Mouse (Mus musculus): ENCODE measurements around the gene Ripk3. TPM values are rescaled to one million over a fixed set of nuclear protein-coding genes. Genes with fewer than 3 reads are reported as not detected.

Gene Ripk3
- total RNA-seq, 1 experiment from 2014 or later: 23.8 TPM

DNA sequence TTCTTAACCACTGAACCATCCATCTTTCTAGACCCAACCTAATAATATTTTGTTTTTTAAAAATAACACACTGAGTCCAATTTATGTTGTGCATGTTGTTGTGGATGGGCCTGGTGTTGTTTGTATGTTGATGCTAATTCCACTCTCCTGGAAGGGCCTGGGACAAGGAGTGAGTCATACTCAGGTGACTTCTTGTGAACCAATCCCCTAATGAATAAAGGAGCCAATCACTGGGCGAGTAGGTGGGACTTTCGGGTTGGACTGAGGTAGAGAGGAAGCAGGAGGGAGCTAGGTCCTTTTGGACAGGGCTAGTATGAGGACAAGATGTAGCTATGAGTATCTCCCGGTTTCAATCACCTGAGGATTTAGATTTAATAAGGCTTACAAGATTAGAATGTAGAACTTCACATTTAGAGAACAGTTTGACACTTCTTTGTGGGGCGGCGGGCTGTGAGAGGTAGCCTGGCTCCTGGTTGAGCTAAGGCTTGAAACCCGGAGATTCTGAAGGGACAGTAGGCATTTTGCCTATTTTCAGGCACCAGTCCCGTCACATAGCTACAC, 31.3 kb upstream of the Ripk3 start:
- ATAC-seq (replicated peaks in 1 of 2; ENCODE audit: insufficient read depth in 1 of 2, low FRiP score in 2 of 2, low TSS enrichment in 1 of 2, low read depth in 1 of 2, poor library complexity in 2 of 2, severe bottlenecking in 2 of 2): no peak

DNA sequence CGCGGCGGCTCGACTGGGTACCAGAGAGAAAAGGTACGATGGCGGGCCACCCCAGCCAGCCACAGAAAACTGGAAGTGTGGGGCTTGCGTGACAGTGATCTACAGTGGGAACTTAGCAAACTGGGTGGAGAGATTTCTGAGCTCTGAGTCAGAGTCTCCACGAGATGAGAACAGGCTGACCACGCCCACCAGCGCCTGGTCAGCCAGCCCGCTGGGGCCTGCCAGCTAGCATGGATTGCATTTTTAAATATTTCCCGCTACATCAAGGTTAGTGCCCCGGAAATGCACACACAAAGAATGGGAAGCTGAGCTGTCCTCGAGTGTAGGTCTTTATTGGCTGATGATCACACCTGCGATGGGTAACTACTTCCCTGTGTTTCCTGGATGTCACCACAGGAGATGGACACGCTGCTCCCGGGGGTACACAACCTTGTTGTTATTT, 26.7 kb upstream of the Ripk3 start:
- ATAC-seq (replicated peaks in 1 of 2; ENCODE audit: insufficient read depth in 1 of 2, low FRiP score in 2 of 2, low TSS enrichment in 1 of 2, low read depth in 1 of 2, poor library complexity in 2 of 2, severe bottlenecking in 2 of 2): 0 out of 4 replicates have a peak, but pooled peaks of 1 of the 2 experiments have one; percentile 22

DNA sequence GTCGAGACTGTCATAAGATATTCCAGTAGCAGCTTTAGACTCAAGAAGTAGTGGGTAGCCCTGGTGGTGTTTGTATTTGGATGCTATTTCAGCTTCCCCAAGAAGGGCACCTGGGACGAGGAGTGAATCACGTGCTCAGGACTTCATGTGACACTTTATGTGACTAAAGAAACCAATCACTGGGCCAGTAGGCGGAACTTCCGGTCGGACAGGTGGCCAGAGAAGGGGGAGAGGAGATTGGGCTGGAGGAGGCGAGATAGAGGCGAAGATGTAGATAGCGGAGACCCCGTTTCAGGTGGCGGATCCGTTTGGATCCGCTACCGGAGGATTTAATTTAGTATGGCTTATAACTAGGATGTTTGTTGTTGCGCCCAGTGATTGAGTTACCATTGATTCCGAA, 26.2 kb upstream of the Ripk3 start:
- 0 out of 4 replicates have a peak, but pooled peaks of 1 of the 2 experiments have one; percentile 7 for ATAC-seq (replicated peaks in 1 of 2; ENCODE audit: insufficient read depth in 1 of 2, low FRiP score in 2 of 2, low TSS enrichment in 1 of 2, low read depth in 1 of 2, poor library complexity in 2 of 2, severe bottlenecking in 2 of 2)

DNA sequence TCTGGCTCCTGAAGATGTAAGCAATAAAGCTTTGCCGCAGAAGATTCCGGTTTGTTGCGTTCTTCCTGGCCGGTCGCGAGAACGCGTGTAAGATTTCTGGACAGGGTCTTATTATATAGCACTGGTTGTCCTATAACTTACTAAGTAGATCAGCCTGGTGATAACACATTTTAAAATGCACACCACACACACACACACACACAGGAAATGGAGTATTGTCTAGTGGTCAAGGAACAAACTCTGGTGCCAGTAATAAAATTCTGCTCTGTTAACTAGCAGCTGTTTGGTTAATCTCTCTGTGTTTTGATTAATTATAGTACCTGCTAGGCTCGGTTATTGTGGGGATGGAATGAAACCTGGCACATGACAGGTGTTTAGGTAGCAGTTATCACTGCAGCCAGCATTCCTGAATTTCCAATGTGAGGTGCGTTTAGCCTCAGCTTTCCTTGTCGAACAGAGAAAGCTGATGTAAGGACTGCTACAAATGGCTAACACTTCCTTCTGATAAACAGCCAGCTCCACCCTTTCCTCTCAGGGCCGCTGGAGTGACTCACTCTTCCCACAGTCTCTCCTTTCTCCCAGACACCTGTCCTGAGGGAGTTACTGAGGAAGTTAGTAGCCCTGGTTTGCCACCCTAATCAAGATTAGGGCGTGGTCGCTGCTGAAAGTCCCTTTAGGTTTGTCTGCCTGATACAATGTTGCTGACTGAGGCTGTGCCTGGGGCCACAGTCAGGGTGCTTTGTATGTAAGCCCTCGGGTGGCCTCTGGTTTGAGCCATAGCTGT, 6.9 kb upstream of the Ripk3 start:
- no peak for ATAC-seq (replicated peaks in 1 of 2; ENCODE audit: insufficient read depth in 1 of 2, low FRiP score in 2 of 2, low TSS enrichment in 1 of 2, low read depth in 1 of 2, poor library complexity in 2 of 2, severe bottlenecking in 2 of 2)

DNA sequence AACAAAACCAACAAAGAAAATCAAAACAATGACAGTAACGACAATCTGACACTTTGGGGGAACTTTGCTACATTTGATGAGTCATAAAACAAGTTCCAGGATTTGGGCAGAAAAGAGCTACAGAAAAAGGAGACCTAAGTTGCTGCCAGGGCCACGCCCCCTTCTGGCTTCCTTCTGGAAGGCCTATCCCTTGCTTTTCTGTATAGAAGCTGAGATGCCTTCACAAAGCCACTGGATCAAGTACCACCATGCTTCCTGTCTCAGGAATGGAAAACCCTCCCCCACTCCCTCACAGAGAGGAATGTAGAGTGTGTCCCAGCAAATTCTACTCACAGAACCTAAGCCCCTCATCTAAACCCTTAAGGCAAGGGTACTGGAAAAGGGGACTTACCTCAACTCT, 5.3 kb upstream of the Ripk3 start:
- no peak for ATAC-seq (replicated peaks in 1 of 2; ENCODE audit: insufficient read depth in 1 of 2, low FRiP score in 2 of 2, low TSS enrichment in 1 of 2, low read depth in 1 of 2, poor library complexity in 2 of 2, severe bottlenecking in 2 of 2)

DNA sequence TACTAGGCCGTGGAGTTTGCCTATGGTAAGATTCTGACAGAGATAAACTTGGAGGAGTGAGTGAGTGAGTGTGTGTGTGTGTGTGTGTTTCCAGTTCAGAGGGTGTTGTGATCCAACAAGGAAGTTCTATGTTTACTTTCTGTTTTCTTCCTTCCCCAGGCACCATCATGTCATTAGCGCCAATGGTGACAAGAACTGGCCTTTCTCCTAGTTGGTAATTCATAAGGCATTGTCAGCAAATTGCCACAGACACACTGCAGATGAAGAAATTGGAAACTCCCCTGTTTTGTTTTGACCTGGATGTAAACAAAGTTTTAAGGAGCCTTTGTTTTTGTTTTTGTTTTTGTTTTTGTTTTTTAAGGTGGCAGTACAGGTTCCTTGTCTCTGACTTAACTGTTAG, 4.8 kb upstream of the Ripk3 start:
- ATAC-seq (replicated peaks in 1 of 2; ENCODE audit: insufficient read depth in 1 of 2, low FRiP score in 2 of 2, low TSS enrichment in 1 of 2, low read depth in 1 of 2, poor library complexity in 2 of 2, severe bottlenecking in 2 of 2): no peak

DNA sequence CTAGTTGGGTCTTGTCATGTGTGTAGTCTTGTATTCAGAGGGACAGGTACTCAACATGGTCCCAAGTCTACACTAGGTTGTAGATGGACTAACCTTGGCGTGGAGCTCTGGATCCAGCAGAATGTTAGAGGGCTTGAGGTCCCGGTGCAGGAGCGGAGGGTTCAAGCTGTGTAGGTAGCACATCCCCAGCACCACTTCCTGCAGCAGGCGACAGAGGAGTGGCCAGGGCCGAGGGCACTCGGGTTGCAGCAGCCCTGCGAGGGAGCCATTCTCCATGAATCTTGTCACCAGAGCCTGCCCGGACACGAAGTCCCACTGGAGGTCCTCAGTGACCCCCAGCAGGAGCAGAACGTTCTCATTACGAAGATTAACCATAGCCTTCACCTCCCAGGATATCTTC, 934 bp downstream of the Ripk3 start:
- ATAC-seq (replicated peaks in 1 of 2; ENCODE audit: insufficient read depth in 1 of 2, low FRiP score in 2 of 2, low TSS enrichment in 1 of 2, low read depth in 1 of 2, poor library complexity in 2 of 2, severe bottlenecking in 2 of 2): no peak

DNA sequence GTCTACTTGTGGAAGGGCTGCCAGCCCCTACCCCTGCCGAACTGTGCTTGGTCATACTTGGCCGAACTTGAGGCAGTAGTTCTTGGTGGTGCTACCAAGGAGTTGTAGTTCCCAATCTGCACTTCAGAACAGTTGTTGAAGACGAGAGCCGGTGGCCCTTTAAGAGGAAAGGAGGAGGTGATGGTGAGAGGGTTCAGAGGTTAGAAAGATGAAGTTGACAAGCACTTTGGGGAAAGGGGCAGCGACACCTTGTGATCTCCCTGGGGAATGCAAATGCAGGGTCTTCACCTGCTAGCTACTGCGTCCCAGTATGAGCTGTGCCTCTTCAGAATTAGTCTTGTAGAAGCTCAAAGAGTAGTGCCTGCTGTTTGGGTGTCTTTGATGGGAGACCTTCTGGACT, 3.5 kb downstream of the Ripk3 start:
- no peak for ATAC-seq (replicated peaks in 1 of 2; ENCODE audit: insufficient read depth in 1 of 2, low FRiP score in 2 of 2, low TSS enrichment in 1 of 2, low read depth in 1 of 2, poor library complexity in 2 of 2, severe bottlenecking in 2 of 2)

DNA sequence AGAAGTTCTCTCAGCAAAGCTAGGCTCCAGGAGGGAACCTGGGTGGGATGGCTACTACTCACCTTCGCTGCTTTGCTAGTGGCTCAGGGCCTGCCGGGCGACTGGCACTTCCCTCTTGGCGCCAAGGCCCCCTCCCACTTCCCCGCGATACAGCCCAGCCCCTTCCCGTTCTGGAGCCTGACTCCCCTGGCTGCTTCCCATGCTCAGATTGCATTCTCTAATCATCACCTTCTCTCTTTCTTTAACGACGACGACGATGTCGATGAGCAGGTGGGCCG, 4.8 kb downstream of the Ripk3 start, which contains the start of gene Adcy4:
Adcy4 (minus strand) TSS at position 138 of the 278 bp plus-strand sequence.
- ATAC-seq (replicated peaks in 1 of 2; ENCODE audit: insufficient read depth in 1 of 2, low FRiP score in 2 of 2, low TSS enrichment in 1 of 2, low read depth in 1 of 2, poor library complexity in 2 of 2, severe bottlenecking in 2 of 2): no peak

DNA sequence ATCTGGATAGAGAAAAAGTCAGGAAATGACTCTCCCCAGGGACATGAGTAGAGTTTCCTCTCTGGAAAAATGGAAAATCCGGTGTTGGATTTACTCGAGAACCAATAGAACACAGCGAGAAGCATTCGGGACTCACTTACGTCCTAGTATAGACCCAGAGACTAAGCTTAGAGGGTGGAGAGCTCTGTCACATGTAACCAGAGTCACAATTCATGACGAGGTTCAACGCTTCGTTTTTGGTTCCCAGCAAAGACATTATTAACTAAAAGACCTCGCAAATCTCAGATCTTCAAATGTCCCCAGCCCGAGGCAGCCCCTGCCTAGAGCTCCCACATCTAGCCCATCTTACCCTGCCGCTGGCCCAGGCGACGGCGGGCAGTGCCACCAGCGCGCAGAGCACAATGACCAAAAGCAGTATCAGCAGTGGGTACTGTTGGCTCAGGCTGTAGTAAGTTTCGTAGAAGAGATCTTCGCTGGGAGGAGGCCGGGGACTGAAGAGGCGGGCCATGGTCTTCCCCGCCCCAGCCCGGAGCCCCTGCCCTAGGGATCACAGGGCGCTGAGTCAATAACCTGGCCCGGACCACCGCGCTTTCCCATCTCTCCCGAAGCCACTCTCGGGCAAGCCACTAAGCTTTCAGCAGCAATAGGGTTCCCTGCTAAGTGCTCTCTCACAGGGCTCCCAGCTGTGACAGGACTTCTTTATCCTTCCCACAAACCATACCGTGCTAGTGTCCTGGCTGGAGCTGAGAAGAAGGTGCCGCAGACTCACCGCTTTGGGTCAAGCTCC, 5.3 kb downstream of the Ripk3 start:
- no peak for ATAC-seq (replicated peaks in 1 of 2; ENCODE audit: insufficient read depth in 1 of 2, low FRiP score in 2 of 2, low TSS enrichment in 1 of 2, low read depth in 1 of 2, poor library complexity in 2 of 2, severe bottlenecking in 2 of 2)

DNA sequence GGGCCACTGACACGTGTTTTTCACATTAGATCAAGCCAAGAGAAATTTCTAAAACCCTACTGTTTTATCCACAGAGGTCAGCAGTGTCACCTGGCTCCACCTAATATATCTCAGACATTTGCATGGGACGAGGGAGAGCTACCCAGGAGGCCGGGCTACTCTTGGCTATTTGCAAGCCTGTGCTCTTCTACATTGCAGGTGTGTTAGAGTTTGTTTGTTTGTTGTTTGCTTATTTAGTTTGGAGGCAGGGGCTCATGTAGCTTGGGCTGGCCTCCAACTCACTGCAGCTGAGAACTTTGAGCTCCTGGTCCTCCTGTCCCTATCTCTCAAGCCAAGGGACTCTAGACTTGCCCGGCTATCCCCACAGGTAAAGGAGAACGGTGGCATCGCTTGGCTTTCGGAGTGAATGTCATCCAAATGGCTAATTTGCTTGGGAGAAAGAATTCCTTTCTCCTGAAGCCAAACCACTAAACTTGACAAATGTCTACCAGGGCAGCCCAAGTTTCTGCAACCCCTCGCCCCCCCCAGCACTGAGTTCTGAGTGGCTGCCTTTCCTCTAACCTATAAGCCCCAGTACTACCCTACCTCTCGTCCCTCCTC, 6.2 kb downstream of the Ripk3 start:
- no peak for ATAC-seq (replicated peaks in 1 of 2; ENCODE audit: insufficient read depth in 1 of 2, low FRiP score in 2 of 2, low TSS enrichment in 1 of 2, low read depth in 1 of 2, poor library complexity in 2 of 2, severe bottlenecking in 2 of 2)

DNA sequence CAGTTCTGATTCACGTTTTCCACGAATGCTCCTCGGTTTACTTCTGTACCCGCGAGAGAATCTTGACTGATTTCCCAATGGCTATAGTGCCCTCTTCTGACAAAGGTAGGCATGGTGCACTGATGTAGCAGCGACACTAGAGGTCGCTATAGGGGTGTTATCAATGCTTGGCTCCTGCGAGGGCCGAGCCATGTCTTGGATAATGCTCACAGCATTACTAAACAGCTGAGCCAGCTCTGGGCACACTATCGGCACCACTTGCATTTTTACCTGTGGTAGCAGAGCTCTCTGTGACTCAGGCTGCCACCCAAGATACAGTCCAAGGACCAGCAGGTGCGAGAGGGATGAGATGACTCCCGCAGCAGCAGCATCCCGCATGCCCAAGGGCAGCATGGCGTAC, 7.4 kb downstream of the Ripk3 start:
- peak; percentile 85 to 87 for ATAC-seq (replicated peaks in 1 of 2; ENCODE audit: insufficient read depth in 1 of 2, low FRiP score in 2 of 2, low TSS enrichment in 1 of 2, low read depth in 1 of 2, poor library complexity in 2 of 2, severe bottlenecking in 2 of 2)

DNA sequence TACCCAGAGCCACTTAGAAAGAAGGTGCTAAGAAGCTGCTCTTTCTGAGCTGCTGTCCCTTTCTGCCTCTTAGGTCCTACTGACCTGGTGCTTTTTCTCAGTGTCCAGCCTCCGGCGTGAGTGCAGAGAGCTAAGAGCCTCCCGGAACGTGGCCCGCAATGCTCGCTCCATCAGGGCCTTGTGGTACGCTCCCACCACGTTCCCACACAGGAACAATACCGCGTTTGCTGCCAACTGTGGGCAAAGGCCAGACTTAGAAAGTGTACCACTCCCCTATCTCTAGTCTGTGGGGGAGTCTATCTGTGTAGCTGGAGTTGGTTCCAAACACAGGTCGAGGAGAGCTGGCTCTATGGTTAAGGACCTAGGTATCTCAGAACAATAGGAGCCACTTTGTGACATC, 7.9 kb downstream of the Ripk3 start:
- ATAC-seq (replicated peaks in 1 of 2; ENCODE audit: insufficient read depth in 1 of 2, low FRiP score in 2 of 2, low TSS enrichment in 1 of 2, low read depth in 1 of 2, poor library complexity in 2 of 2, severe bottlenecking in 2 of 2): no peak

DNA sequence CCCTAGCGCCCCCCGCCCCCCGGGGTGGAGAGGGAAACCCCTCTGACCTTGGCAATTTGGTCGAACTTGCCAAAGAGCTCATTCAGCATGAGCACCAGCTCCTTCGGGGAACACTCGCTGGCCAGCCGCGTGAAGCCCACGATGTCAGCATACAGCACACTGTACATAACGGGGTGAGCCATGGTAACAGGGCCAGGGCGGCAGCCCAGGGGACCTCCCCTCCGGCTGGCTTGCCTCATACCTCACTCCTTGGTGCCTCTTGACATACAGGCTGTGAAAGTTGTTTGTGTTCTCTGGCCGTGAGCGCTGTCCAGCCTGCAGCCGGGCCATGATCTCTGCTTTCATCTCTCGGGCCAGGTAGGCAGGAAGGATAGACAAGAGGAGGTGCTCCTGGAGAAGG, 9.0 kb downstream of the Ripk3 start:
- ATAC-seq (replicated peaks in 1 of 2; ENCODE audit: insufficient read depth in 1 of 2, low FRiP score in 2 of 2, low TSS enrichment in 1 of 2, low read depth in 1 of 2, poor library complexity in 2 of 2, severe bottlenecking in 2 of 2): no peak

DNA sequence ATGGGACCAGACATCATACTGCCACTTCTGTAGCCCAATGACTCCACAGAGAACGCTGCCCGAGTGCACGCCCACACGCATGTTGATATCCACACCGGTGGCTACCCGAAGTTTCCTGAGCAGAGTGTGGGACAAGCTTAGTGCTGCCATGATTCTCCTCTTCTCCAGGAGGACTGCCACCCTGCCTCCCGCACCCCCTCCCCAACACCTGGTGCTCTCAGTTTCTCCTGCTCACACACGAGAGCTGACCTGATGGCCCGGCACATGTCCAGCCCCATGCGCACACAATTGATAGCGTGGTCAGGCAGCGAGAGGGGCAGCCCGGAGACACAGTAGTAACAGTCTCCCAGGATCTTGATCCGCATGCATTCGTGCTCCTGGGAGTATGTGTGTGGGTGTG, 10.0 kb downstream of the Ripk3 start:
- no peak for ATAC-seq (replicated peaks in 1 of 2; ENCODE audit: insufficient read depth in 1 of 2, low FRiP score in 2 of 2, low TSS enrichment in 1 of 2, low read depth in 1 of 2, poor library complexity in 2 of 2, severe bottlenecking in 2 of 2)

DNA sequence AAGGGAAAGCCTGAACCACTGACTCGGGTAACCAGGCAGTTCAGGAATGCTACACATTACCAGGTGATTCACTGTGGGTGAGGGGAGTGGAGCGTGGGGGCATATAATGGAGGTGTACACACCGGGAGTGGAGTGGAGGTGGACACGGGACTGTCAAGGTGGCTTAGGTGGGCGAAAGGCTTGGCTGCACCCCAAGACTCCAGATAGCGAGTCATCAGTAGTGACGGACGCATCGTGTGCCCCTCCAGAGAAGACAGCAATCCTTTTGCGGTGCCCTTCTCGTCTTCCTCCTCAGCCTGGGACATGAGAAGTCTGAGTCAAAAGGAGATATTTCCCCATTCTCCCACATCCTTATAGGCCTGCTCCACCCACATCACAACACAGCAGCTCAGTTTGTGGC, 10.9 kb downstream of the Ripk3 start:
- no peak for ATAC-seq (replicated peaks in 1 of 2; ENCODE audit: insufficient read depth in 1 of 2, low FRiP score in 2 of 2, low TSS enrichment in 1 of 2, low read depth in 1 of 2, poor library complexity in 2 of 2, severe bottlenecking in 2 of 2)

DNA sequence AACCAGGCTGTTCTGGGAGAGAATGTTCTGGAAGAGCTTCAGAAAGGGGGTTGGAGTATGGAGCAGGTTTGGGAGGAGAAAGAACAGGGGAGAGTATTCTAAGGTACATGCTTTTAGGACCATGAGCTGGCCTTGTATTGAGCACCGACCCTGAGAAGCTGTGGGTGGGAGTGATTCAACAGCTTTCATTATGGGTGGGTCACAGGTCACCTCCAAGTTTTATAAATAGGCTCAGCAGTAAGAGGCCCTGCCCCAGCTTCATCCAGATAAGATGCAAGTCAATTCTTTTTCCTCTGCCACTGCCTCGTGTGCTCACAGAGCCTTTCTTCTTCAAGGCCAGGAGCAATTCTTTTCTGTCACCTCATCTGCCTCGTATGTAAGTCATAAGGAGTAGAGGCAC, 11.5 kb downstream of the Ripk3 start:
- ATAC-seq (replicated peaks in 1 of 2; ENCODE audit: insufficient read depth in 1 of 2, low FRiP score in 2 of 2, low TSS enrichment in 1 of 2, low read depth in 1 of 2, poor library complexity in 2 of 2, severe bottlenecking in 2 of 2): no peak

DNA sequence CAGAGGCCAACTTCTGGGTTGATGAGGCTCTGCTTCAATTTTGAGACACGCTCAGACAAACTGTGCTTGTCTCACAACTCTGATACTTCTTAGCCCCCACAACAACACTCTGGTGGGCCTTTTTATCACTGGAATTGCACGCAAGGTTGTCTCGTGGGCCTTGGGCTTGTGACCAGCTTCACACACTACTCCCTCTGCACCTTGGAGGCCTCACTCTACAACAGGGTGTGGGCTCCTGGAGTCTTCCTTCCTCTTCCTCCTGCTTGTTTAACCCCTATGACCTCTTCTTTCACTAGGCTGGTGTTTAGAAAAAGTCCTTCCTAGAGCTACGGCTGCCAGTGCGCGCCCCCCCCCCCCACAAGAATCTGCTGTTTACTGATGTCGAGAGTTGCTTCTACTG, 12.0 kb downstream of the Ripk3 start:
- no peak for ATAC-seq (replicated peaks in 1 of 2; ENCODE audit: insufficient read depth in 1 of 2, low FRiP score in 2 of 2, low TSS enrichment in 1 of 2, low read depth in 1 of 2, poor library complexity in 2 of 2, severe bottlenecking in 2 of 2)

All from hematopoietic stem cell, adult 5-6 weeks (primary cell).